Mouse (Mus musculus): ENCODE measurements around the gene Npr1. TPM values are rescaled to one million over a fixed set of nuclear protein-coding genes. Genes with fewer than 3 reads are reported as not detected.
A peak's percentile ranks its signal among the peaks of the same experiment; 100 is the strongest.

The Npr1 gene
- polyA plus RNA-seq, 1 experiment from 2014 or later = 3.5 TPM

GRCm38 (mm10) chr3:90466311-90466766 is 673 bp upstream of the Npr1 start:
- Histone ChIP-seq H3K4me1 (peaks cover 22% of the 10 kb centered on the region), H3K9me3 (replicated peaks) (no peaks in the 10 kb centered on the region), H3K27me3 (ENCODE audit: low read depth, poor library complexity, severe bottlenecking) (peaks cover 53% of the 10 kb centered on the region), H3K4me3 (peak overlapping the region; percentile 58), H3K36me3 (no peaks in the 10 kb centered on the region), H3K27ac (peak overlapping the region; percentile 68; the same call in 1 of the 2 replicates)
- under 1% methylated on average over 15 of the region's 15 CpGs for WGBS
- peak; percentile 66 for DNase-seq (ENCODE audit: low spot score)

DNA sequence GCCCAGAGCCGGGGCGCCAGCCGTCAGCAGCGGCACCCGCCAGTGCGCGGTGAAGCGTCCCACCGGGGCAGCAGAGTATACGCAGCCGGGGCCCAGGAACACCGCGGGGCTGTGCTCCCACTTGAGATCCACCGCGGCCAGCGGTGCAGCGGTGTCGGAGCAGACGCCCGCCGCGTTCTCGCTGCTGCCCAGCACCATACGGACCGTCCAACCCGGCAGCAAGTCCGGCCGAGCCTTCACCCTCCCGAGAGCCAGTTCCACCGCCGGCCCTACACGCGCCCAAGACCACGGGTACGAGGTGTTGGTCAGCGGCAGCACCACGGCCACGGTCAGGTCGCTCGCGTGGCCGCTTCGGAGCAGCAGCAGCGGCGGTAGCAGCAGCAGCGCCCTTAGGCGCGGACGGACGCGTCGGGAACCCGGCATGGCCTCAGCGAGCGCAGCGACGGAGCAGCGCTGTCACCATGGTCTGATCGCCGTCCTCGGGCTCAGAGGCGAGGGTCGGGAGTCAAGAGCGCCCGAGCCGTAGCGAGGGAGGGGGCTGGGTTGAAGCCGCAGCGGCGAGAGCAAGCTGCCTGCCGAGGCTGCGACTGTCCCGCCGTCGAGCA is 483 bp downstream of the Npr1 start:
- H3K27ac ChIP-seq = peak overlapping the region; percentile 68
- H3K4me3 ChIP-seq = peak overlapping the region; percentile 58
- no peaks in the 10 kb centered on the region for H3K36me3 ChIP-seq
- peaks cover 22% of the 10 kb centered on the region for H3K4me1 ChIP-seq
- no peaks in the 10 kb centered on the region for H3K9me3 ChIP-seq (replicated peaks)
- peak; percentile 68 for DNase-seq (ENCODE audit: low spot score)
- H3K27me3 ChIP-seq (ENCODE audit: low read depth, poor library complexity, severe bottlenecking) = peaks cover 65% of the 10 kb centered on the region
- 2% methylated on average over 75 of the region's 75 CpGs for WGBS

- Histone ChIP-seq H3K36me3 (no peaks in the 10 kb centered on the region), H3K27ac (peak overlapping the region; percentile 68), H3K4me1 (peaks cover 22% of the 10 kb centered on the region), H3K9me3 (replicated peaks) (no peaks in the 10 kb centered on the region), H3K27me3 (ENCODE audit: low read depth, poor library complexity, severe bottlenecking) (peaks cover 65% of the 10 kb centered on the region), H3K4me3 (peak overlapping the region; percentile 58)
- WGBS = 11% methylated on average over 37 of the region's 37 CpGs
- peak; percentile 49 for DNase-seq (ENCODE audit: low spot score)
Measured at GRCm38 (mm10) chr3:90464552-90465080, 1.1 kb downstream of the Npr1 start.

DNA sequence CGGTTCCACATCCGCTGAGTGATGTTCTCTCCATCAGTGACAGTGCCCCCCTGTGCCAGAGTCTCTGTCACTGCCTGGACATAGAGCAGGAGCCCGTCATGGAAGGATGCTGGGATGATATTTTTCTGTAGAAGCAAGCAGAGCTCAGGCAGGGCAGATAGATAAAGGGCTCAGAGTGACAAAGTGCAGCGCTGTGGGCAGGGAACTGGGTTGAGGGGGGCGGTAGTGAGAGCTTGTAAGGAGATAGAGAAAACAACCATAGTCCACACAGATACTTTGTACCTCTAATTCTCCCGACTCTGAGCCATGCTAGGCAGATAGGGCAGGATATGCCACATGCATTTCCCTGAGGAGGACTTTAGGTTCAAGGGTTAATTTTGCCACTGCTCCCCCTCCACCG is 3.1 kb downstream of the Npr1 start:
- H3K27me3 ChIP-seq (ENCODE audit: low read depth, poor library complexity, severe bottlenecking) = peaks cover 61% of the 10 kb centered on the region

DNA sequence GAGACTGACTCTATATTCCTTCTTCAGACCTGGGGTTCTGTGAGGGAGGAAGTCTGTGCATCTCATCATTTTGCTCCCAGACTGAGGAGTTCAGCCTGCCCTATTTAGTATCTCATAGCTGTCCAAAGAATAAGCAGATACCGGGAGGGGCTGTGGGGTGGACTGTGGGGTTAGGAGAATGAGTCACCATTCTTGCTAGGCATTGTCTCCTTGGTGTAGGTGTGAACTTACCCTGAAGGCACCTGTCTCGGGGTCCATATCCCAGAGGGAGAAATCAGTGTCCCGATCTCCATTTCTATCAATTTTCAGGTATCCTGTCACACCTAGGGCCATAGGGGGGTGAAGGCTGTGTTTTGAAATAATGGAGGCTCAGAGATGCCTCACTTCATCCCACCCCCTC is 3.7 kb downstream of the Npr1 start:
- H3K36me3 ChIP-seq = no peaks in the 10 kb centered on the region
- peaks cover 61% of the 10 kb centered on the region for H3K27me3 ChIP-seq (ENCODE audit: low read depth, poor library complexity, severe bottlenecking)
- no peak for DNase-seq (ENCODE audit: low spot score)
- peaks cover 22% of the 10 kb centered on the region for H3K4me1 ChIP-seq
- no peak overlapping the region for H3K27ac ChIP-seq
- no peaks in the 10 kb centered on the region for H3K9me3 ChIP-seq (replicated peaks)
- 89% methylated on average over 3 of the region's 3 CpGs for WGBS
- H3K4me3 ChIP-seq = no peak overlapping the region

More for the DNA sequence above, 3.1 kb downstream of the Npr1 start:
- Histone ChIP-seq H3K4me3 (no peak overlapping the region), H3K9me3 (replicated peaks) (no peaks in the 10 kb centered on the region), H3K27ac (no peak overlapping the region), H3K4me1 (peaks cover 22% of the 10 kb centered on the region), H3K36me3 (no peaks in the 10 kb centered on the region)
- no peak for DNase-seq (ENCODE audit: low spot score)
- WGBS = 29% methylated on average over 7 of the region's 7 CpGs

DNA sequence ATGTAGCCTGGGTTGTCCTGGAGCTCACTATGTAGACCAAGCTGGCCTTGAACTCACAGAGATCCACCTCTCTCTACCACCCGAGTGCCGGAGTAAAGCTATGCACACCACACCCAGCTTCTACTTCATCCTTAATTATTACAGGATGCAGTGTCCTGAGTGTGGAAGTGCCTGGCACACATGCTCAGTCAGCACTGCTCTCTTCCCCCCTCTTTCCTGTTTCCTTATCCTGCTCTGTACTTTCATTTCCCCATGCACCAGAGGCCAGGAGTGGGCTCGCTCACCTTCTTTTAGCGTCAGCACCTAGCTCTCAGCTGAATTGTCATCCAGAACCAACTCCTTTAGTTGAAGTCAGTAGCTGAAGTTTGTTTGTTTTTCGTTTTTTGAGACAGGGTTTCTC is 5.4 kb downstream of the Npr1 start:
- H3K27me3 ChIP-seq (ENCODE audit: low read depth, poor library complexity, severe bottlenecking) = peaks cover 51% of the 10 kb centered on the region
- no peak for DNase-seq (ENCODE audit: low spot score)
- 69% methylated on average over 5 of the region's 5 CpGs for WGBS

DNA sequence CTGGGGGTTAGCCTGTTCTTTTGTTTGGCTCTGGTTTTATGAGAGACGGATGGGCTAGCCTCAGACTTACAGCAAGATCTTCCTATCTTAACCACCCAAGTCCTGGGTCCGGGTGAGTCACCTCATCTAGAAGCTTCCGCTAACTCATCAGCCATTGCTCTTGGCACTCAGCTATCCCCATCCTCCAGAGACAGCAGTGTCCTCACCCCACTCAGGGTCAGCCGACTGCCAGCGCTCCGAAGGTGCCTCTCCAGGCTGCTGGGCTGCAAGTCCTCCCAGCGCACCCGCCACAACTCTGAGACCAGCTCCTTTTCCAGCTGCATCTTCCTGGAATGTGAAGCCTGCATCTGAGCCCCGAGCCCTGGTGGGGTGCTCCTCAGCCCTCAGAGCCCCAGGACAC is 5.9 kb downstream of the Npr1 start:
- H3K36me3 ChIP-seq = no peaks in the 10 kb centered on the region
- no peak for DNase-seq (ENCODE audit: low spot score)
- 82% methylated on average over 9 of the region's 9 CpGs for WGBS

More for the DNA sequence above, 5.4 kb downstream of the Npr1 start:
- Histone ChIP-seq H3K4me1 (peaks cover 11% of the 10 kb centered on the region), H3K9me3 (replicated peaks) (no peaks in the 10 kb centered on the region), H3K36me3 (no peaks in the 10 kb centered on the region), H3K4me3 (no peak overlapping the region), H3K27ac (no peak overlapping the region)

GRCm38 (mm10) chr3:90454931-90455330 is 10.7 kb downstream of the Npr1 start:
- Histone ChIP-seq H3K36me3 (no peaks in the 10 kb centered on the region), H3K9me3 (replicated peaks) (no peaks in the 10 kb centered on the region), H3K27ac (0 out of 2 replicates have a peak overlapping the region, but pooled peaks have one; percentile 12), H3K4me3 (no peak overlapping the region), H3K4me1 (peaks cover 16% of the 10 kb centered on the region), H3K27me3 (ENCODE audit: low read depth, poor library complexity, severe bottlenecking) (no peaks in the 10 kb centered on the region)
- 88% methylated on average over 14 of the region's 14 CpGs for WGBS
- no peak for DNase-seq (ENCODE audit: low spot score)

More for the DNA sequence above, 5.9 kb downstream of the Npr1 start:
- H3K4me3 ChIP-seq = no peak overlapping the region
- no peaks in the 10 kb centered on the region for H3K9me3 ChIP-seq (replicated peaks)
- no peak overlapping the region for H3K27ac ChIP-seq
- peaks cover 45% of the 10 kb centered on the region for H3K27me3 ChIP-seq (ENCODE audit: low read depth, poor library complexity, severe bottlenecking)
- H3K4me1 ChIP-seq = peaks cover 6% of the 10 kb centered on the region

GRCm38 (mm10) chr3:90451396-90452095 is 14.1 kb downstream of the Npr1 start:
- Histone ChIP-seq H3K27me3 (ENCODE audit: low read depth, poor library complexity, severe bottlenecking) (no peaks in the 10 kb centered on the region), H3K4me1 (peaks cover 35% of the 10 kb centered on the region), H3K4me3 (peak overlapping the region; percentile 27; the same call in 1 of the 2 replicates), H3K9me3 (replicated peaks) (no peaks in the 10 kb centered on the region), H3K27ac (peak overlapping the region; percentile 25), H3K36me3 (no peaks in the 10 kb centered on the region)
- DNase-seq (ENCODE audit: low spot score) = no peak
- 50% methylated on average over 10 of the region's 10 CpGs for WGBS

DNA sequence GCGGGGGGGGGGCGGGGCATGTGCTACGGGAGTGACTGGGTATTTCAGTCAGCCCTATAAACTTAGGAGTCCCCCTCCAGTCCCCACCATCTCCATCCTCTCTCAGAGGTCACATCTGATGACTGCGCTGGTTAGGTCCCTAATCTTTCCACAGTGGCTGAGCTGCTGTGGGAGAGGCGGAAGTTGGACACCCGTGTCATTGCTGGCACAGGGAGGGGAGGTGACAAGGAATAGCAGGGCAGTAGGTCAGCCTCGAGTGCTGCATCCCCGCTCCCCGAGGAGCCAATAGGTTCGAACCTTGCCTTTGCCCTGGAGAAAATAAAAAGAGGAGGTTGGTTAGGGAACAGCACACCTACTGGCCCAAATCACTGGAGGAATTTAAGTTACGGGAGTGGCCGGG is 14.8 kb downstream of the Npr1 start:
- peak overlapping the region; percentile 27 for H3K4me3 ChIP-seq
- H3K9me3 ChIP-seq (replicated peaks) = no peaks in the 10 kb centered on the region
- H3K36me3 ChIP-seq = no peaks in the 10 kb centered on the region
- peaks cover 42% of the 10 kb centered on the region for H3K4me1 ChIP-seq
- no peak for DNase-seq (ENCODE audit: low spot score)
- peak overlapping the region; percentile 25 for H3K27ac ChIP-seq
- H3K27me3 ChIP-seq (ENCODE audit: low read depth, poor library complexity, severe bottlenecking) = no peaks in the 10 kb centered on the region
- WGBS = 28% methylated on average over 12 of the region's 12 CpGs

GRCm38 (mm10) chr3:90448626-90449025 is 17.0 kb downstream of the Npr1 start:
- WGBS = 34% methylated on average over 6 of the region's 6 CpGs
- no peak for DNase-seq (ENCODE audit: low spot score)
- H3K27ac ChIP-seq = peak overlapping the region; percentile 96

DNA sequence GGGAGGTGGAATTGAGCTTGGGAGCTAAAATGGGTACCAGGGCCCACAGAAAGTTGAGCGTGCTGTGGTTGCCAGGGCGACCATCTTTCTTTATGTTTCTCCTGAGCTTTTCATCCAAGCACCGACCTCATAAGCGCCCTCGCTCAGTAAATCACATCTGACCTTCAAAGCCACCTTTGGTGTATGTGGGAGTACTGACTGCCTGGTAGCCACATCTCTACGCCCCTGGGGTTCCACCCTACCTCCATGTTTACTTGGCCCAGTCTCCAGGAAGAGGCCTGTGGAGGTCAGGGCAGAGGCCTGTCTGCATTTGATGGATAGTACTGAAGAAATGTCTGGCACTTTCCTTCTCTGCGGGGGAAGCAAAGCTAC is 18.6 kb downstream of the Npr1 start:
- H3K36me3 ChIP-seq = no peaks in the 10 kb centered on the region
- no peaks in the 10 kb centered on the region for H3K9me3 ChIP-seq (replicated peaks)
- H3K4me3 ChIP-seq = peak overlapping the region; percentile 47
- WGBS = 32% methylated on average over 7 of the region's 7 CpGs
- peaks cover 52% of the 10 kb centered on the region for H3K4me1 ChIP-seq
- DNase-seq (ENCODE audit: low spot score) = peak; percentile 66
- peak overlapping the region; percentile 96 for H3K27ac ChIP-seq
- no peaks in the 10 kb centered on the region for H3K27me3 ChIP-seq (ENCODE audit: low read depth, poor library complexity, severe bottlenecking)

More at GRCm38 (mm10) chr3:90448626-90449025, 17.0 kb downstream of the Npr1 start:
- Histone ChIP-seq H3K4me1 (peaks cover 47% of the 10 kb centered on the region), H3K4me3 (no peak overlapping the region), H3K36me3 (no peaks in the 10 kb centered on the region), H3K27me3 (ENCODE audit: low read depth, poor library complexity, severe bottlenecking) (no peaks in the 10 kb centered on the region), H3K9me3 (replicated peaks) (no peaks in the 10 kb centered on the region)
